In genomic region chr15:103359869-103360602, GRCm38 (mm10) we compare ENCODE assay signal across 8 mouse cellular contexts. TPM values are rescaled to one million over a fixed set of nuclear protein-coding genes. Genes with fewer than 3 reads are reported as not detected.
DNase-seq lines count a peak whose midpoint lies in the region; ATAC-seq and TF ChIP-seq lines count a peak whose summit lies in the region.
"Had no signal": no experiment of that assay in that cellular context is flagged by ENCODE, and none has a peak within 500 bp of the region (broad histone marks: within the 10 kb centered on the region; RNA-seq: fewer than 3 reads in every experiment).

No protein-coding gene starts in this region.

- DNase-seq in liver, embryonic 13.5 days = no peak
- DNase-seq in liver, postnatal 0 days = no peak
- peak; percentile 91 for DNase-seq in cerebellum, adult 11-12 months
- peak; percentile 63 to 82 for DNase-seq in gastrocnemius, adult 8-10 months (ENCODE audit: low spot score in 2 of 2)
- no peak for DNase-seq in natural killer cell, adult 2 months (ENCODE audit: low spot score in 2 of 2)

- 0 out of 2 replicates have a peak overlapping the region, but pooled peaks have one; percentile 11 for H3K9ac ChIP-seq in liver, embryonic 13.5 days
- no peak overlapping the region for H3K9ac ChIP-seq in liver, postnatal 0 days (replicated peaks)
- H3K9ac ChIP-seq: lung, embryonic 15.5 days had no signal

- no peak for TF ChIP-seq EP300 in liver, postnatal 0 days (IDR thresholded peaks at IDR 0.05; ENCODE audit: low read depth)

- peaks cover 35% of the 10 kb centered on the region for H3K36me3 ChIP-seq in liver, embryonic 13.5 days
- H3K36me3 ChIP-seq in liver, postnatal 0 days (replicated peaks; ENCODE audit: insufficient read depth, low read length) = peaks cover 18% of the 10 kb centered on the region
- peaks cover 23% of the 10 kb centered on the region for H3K36me3 ChIP-seq in macrophage (ENCODE audit: inconsistent target)
- H3K36me3 ChIP-seq: lung, embryonic 15.5 days had no signal

- 78% methylated on average over 5 of the region's 5 CpGs for WGBS in liver, embryonic 13.5 days (ENCODE audit: insufficient replicate concordance)
- WGBS in liver, postnatal 0 days (ENCODE audit: insufficient replicate concordance) = 69% methylated on average over 5 of the region's 5 CpGs
- WGBS in macrophage (ENCODE audit: missing documents) = 95% methylated on average over 5 of the region's 5 CpGs

- H3K4me3 ChIP-seq in liver, embryonic 13.5 days (replicated peaks) = no peak overlapping the region
- H3K4me3 ChIP-seq in liver, postnatal 0 days (ENCODE audit: low read depth, low read length) = no peak overlapping the region
- H3K4me3 ChIP-seq in macrophage (ENCODE audit: inconsistent target) = no peak overlapping the region
- H3K4me3 ChIP-seq: lung, embryonic 15.5 days had no signal

- no peaks in the 10 kb centered on the region for H3K27me3 ChIP-seq in liver, embryonic 13.5 days
- H3K27me3 ChIP-seq in liver, postnatal 0 days (ENCODE audit: insufficient read depth, low read length) = no peaks in the 10 kb centered on the region
- H3K27me3 ChIP-seq: lung, embryonic 15.5 days had no signal

- no peaks in the 10 kb centered on the region for H3K9me3 ChIP-seq in liver, embryonic 13.5 days (replicated peaks)
- H3K9me3 ChIP-seq in liver, postnatal 0 days (ENCODE audit: low read length) = no peaks in the 10 kb centered on the region
- H3K9me3 ChIP-seq: lung, embryonic 15.5 days had no signal

- no peak for TF ChIP-seq CTCF in liver, postnatal 0 days (IDR thresholded peaks at IDR 0.05; ENCODE audit: low read depth)

- peaks cover 84% of the 10 kb centered on the region for H3K79me2 ChIP-seq in macrophage (ENCODE audit: inconsistent target)

- peaks cover 68% of the 10 kb centered on the region for H3K4me1 ChIP-seq in liver, embryonic 13.5 days (replicated peaks)
- peaks cover 53% of the 10 kb centered on the region for H3K4me1 ChIP-seq in liver, postnatal 0 days (ENCODE audit: insufficient read depth)

- H3K27ac ChIP-seq in liver, embryonic 13.5 days = no peak overlapping the region
- no peak overlapping the region for H3K27ac ChIP-seq in liver, postnatal 0 days (ENCODE audit: low read depth)
- peak overlapping the region; percentile 88 for H3K27ac ChIP-seq in macrophage

- H3K4me2 ChIP-seq in liver, embryonic 13.5 days = no peak overlapping the region
- H3K4me2 ChIP-seq in liver, postnatal 0 days (ENCODE audit: low read depth, low read length) = no peak overlapping the region
- H3K4me2 ChIP-seq: lung, embryonic 15.5 days had no signal

- ATAC-seq in liver, embryonic 13.5 days (ENCODE audit: low read depth) = no peak
- ATAC-seq in liver, postnatal 0 days = no peak
- ATAC-seq in megakaryocyte-erythroid progenitor cell, adult 5-6 weeks (replicated peaks; ENCODE audit: low FRiP score, low TSS enrichment, poor library complexity, severe bottlenecking) = no peak

RNA-seq across cellular contexts. Expression of gene Itga5, which starts 6.5 kb away (rescaled TPM):
- polyA plus RNA-seq in liver, embryonic 13.5 days (2015; fragmentation: Nextera tagmentation; extraction: Ambion mirVana) = 12.9 and 15.8 TPM in 2 replicates
- 15.6 and 16.0 TPM in 2 replicates for polyA plus RNA-seq in liver, postnatal 0 days (2015; fragmentation: Nextera tagmentation; extraction: Ambion mirVana)
- total RNA-seq in gastrocnemius, adult 8-10 months (2022) = 1 to 10 TPM; 4.0 to 4.9 (median 4.5) TPM
- 1,000 to 10,000 TPM in 11 of 26 experiments, 100 to 1,000 TPM in 15; 166 to 3,228 (median 638) TPM for total RNA-seq in macrophage (2018; cell fraction: chromatin; rRNA removed)
- 100 to 1,000 TPM in 9 of 26 experiments, 10 to 100 TPM in 17; 29.3 to 430 (median 82.6) TPM for total RNA-seq in macrophage (2018; cell fraction: cytosol; rRNA removed)
- total RNA-seq in macrophage (2018; cell fraction: nucleus; rRNA removed) = 1,000 to 10,000 TPM in 2 of 26 experiments, 100 to 1,000 TPM in 23, 10 to 100 TPM in 1; 94.1 to 1,525 (median 507) TPM
- 24.4 to 49.9 TPM (median 30.3 TPM) in 3 replicates for polyA plus RNA-seq in macrophage (2018)
- 51.5 and 56.4 TPM in 2 replicates for total RNA-seq in megakaryocyte-erythroid progenitor cell, adult 5-6 weeks (2014; fragmentation: Nextera tagmentation)
- total RNA-seq in megakaryocyte-erythroid progenitor cell, adult 5-6 weeks (2017) = 11.5 and 11.8 TPM in 2 replicates

RNA-seq across cellular contexts. Expression of gene Zfp385a, which starts 20.1 kb away (rescaled TPM):
- 4.6 and 5.9 TPM in 2 replicates for polyA plus RNA-seq in liver, embryonic 13.5 days (2015; fragmentation: Nextera tagmentation; extraction: Ambion mirVana)
- polyA plus RNA-seq in liver, postnatal 0 days (2015; fragmentation: Nextera tagmentation; extraction: Ambion mirVana) = 10.1 TPM in 2 replicates
- total RNA-seq in gastrocnemius, adult 8-10 months (2022) = 1 to 10 TPM; 5.7 to 6.4 (median 5.9) TPM
- total RNA-seq in macrophage (2018; cell fraction: chromatin; rRNA removed) = 10 to 100 TPM; 10.2 to 43.2 (median 26.3) TPM
- total RNA-seq in macrophage (2018; cell fraction: cytosol; rRNA removed) = 10 to 100 TPM; 50.8 to 93.1 (median 78.8) TPM
- total RNA-seq in macrophage (2018; cell fraction: nucleus; rRNA removed) = 10 to 100 TPM; 21.9 to 59.1 (median 37.0) TPM
- 38.1 to 73.9 TPM (median 63.3 TPM) in 3 replicates for polyA plus RNA-seq in macrophage (2018)
- total RNA-seq in megakaryocyte-erythroid progenitor cell, adult 5-6 weeks (2014; fragmentation: Nextera tagmentation) = 23.4 and 28.7 TPM in 2 replicates
- 1.7 and 2.1 TPM in 2 replicates for total RNA-seq in megakaryocyte-erythroid progenitor cell, adult 5-6 weeks (2017)

RNA-seq across cellular contexts. Expression of gene Gpr84, which starts 49.6 kb away (rescaled TPM):
- 0.28 and 0.29 TPM in 2 replicates for polyA plus RNA-seq in liver, embryonic 13.5 days (2015; fragmentation: Nextera tagmentation; extraction: Ambion mirVana)
- polyA plus RNA-seq in liver, postnatal 0 days (2015; fragmentation: Nextera tagmentation; extraction: Ambion mirVana) = 1.1 and 1.8 TPM in 2 replicates
- total RNA-seq in gastrocnemius, adult 8-10 months (2022) = not detected
- total RNA-seq in macrophage (2018; cell fraction: chromatin; rRNA removed) = 10 to 100 TPM in 3 of 26 experiments, 1 to 10 TPM in 20, under 1 TPM in 2, not detected in 1; 0.55 to 12.0 (median 5.2) TPM
- total RNA-seq in macrophage (2018; cell fraction: cytosol; rRNA removed) = 10 to 100 TPM in 20 of 26 experiments, 1 to 10 TPM in 6; 1.4 to 72.5 (median 17.4) TPM
- 10 to 100 TPM in 23 of 26 experiments, 1 to 10 TPM in 2, not detected in 1; 3.5 to 71.3 (median 23.9) TPM for total RNA-seq in macrophage (2018; cell fraction: nucleus; rRNA removed)
- 0.93 to 14.5 TPM (median 3.7 TPM) in 3 replicates for polyA plus RNA-seq in macrophage (2018)
- total RNA-seq in megakaryocyte-erythroid progenitor cell, adult 5-6 weeks (2014; fragmentation: Nextera tagmentation) = 0.49 TPM in 1 of 2 replicates, not detected in the other
- total RNA-seq in megakaryocyte-erythroid progenitor cell, adult 5-6 weeks (2017) = 0.34 and 1.3 TPM in 2 replicates

Comparison
In these comparisons a context has a peak if more than half of its experiments do, and no peak if none do; other contexts are left out.
1. DNase-seq: peak in cerebellum, adult 11-12 months (single experiment) and gastrocnemius, adult 8-10 months (2 of 2); none in liver, embryonic 13.5 days (single experiment), liver, postnatal 0 days (single experiment) and natural killer cell, adult 2 months (0 of 2).